Mouse (Mus musculus) urinary bladder, postnatal 4 days (tissue): Measurements from ENCODE around the gene Arhgef33.

Experiments used
- DNase-seq, 2 experiments: peaks; one replicate each; pipeline ENCODE4 v3.0.0; 2021 to 2022; ENCODE audit warnings: low spot score in 2 of 2

Gene Arhgef33

GRCm38 (mm10) chr17:80445433-80445832 is 138.2 kb downstream of the Arhgef33 start:
- DNase-seq = no peak

- DNase-seq = no peak
Measured at GRCm38 (mm10) chr17:80446470-80446869, 139.3 kb downstream of the Arhgef33 start.
